Mouse (Mus musculus) layer of hippocampus, postnatal 36 days (tissue): ENCODE results near the gene Ms4a8a. TPM values are rescaled to one million over a fixed set of nuclear protein-coding genes. Genes with fewer than 3 reads are reported as not detected.
A peak's percentile ranks its signal among the peaks of the same experiment; 100 is the strongest.
"Not testable (repeated sequence)": the region's sequence is repeated elsewhere in the genome, so short reads cannot be mapped to it uniquely, and the experiment has no call there.

Experiments used
- DNase-seq, 2 experiments: peaks; one replicate each; pipeline ENCODE4 v3.0.0; 2022
- total RNA-seq, 2 experiments: library from RNA; stranded (reverse); gene quantifications; 2 replicates each; pipeline ENCODE4 v1.2.3; 2021

Ms4a8a gene
- total RNA-seq, result not detected

DNA sequence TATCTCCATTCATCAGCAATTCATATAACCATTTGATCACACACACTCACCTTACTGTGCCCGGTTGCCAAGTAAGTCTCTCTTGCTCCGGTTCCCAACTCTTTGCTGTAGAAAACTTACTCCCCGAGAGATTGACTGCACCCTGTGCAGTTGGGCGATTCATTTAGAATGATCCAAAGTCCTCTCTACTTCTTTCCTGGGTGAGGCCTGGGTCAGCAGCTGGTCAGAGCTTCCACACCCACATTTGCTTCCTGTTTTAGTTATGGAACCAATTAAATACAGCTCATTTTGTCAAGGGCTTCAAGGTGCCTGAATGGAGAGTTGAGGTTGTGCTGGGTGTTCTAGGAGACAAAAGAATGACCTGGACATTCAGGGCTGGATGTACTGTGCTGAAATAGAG, at the start of gene Ms4a8a:
TSS of gene Ms4a8a (minus strand) at position 169 of the 400 bp plus-strand sequence.
- no peak for DNase-seq

DNA sequence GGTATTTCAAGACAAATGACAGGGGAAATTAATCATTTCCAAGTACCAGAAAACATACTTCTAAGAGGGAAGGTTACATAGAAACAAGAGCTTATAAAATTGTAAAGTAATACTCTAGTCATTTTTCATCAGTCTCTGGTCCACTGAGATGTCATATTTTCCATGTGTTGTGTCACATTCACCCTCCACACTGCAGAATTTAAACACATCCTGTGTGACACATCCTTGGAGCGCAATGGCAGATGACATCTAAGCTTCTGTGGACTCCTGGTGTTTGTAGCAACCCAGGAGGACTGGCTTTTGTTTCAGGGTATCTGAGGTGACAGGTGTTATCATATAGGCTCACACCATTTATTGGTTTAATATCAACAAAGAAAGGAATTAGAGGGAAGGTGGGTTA, 48.8 kb upstream of the Ms4a8a start:
- no peak for DNase-seq

DNA sequence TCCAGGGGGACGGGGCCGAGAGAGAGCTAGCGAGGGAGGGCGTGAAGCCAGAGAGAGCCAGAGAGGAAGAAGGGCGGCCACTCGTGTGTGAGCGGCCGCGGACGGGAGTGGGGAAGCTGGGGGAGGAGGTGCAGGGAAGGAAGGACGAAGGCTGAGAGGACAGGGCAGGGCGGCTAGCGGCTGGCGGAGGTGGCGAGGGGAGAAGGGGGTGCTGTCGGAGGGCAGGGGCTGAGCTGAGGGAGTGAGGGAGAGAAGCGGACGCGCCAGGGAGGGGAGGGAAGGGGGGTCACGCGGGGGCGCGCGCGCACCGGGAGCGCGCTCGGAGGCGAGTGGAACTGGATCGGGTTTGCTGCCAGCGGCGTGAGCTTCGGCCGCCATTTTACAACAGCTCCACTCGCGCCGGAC, 40.1 kb upstream of the Ms4a8a start:
- DNase-seq, result peak; percentile 8 to 19

DNA sequence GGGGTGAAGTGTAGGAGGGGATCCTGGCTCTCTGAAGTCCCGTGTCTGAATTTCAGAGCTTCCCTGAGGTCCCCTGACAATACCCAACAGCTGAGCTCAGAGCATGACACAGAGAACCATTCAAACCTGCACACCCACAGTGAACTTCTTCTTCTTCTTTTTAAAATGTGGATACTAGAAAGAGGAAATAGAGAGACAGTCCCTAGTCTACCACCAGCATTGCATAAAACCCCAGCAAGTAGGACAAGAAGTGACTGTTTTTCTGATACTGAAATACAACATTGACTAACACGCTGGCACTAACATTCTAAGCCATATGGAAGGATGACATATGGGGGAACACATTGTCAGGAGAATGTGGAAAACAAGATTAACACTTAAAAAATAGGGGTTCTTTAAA, 38.4 kb upstream of the Ms4a8a start:
- DNase-seq, result peak in 1 of 2 experiments; percentile 5

DNA sequence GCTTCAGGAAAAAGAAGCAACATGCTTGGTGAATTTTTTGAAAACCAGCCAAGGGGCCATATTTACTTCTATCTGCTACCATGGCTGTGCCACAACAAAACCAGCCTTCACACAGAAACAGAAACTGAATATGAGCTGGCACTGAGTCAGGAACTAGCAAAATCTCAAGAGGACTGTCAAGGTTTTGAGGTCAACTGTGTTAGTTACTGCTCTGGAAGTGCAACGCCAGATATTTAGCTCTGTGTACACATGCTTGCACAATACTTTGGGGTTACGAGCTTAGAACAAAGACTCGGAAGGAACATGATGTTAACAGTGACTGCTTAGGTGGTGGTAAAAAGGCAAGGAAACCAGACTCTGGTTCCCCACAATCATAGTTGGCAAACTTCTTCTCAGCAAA, 26.8 kb upstream of the Ms4a8a start:
- DNase-seq, result no peak

DNA sequence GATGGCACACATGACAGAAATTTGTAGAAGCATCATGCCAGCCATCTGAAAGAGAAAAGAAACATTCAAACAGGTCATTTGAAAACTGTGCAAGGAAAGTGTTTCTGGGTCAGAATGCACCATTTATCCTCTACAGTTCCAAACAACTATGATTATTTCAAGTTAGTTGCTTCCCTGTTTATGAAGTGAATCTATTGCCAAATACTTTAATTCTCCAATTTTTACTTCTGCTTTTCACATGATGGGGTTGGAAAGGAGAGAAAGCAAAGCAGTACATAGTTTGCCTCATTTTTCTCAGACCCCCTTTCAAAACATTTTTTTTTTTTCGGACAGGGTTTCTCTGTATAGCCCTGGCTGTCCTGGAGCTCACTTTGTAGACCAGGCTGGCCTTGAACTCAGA, 21.0 kb upstream of the Ms4a8a start:
- no peak for DNase-seq

DNA sequence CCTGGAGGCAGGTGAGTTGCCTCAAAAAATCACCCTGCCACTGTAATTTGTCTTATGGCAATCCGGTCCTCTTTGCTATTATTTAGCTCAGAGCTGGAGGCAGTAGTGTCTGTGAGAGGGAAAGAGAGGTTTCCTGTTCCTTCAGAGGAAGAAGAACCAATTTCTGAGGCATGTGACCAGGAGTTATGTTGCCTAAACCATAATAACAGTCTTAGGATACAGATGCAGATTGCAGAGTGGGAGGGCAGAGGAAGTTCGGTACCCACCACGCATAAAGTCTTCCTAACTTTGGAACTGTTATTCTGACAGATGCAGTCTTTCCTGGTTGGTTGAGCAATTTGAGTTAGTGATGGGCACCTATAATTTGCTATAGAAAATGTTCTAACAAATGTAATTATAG, 17.5 kb upstream of the Ms4a8a start:
- DNase-seq, result no peak

DNA sequence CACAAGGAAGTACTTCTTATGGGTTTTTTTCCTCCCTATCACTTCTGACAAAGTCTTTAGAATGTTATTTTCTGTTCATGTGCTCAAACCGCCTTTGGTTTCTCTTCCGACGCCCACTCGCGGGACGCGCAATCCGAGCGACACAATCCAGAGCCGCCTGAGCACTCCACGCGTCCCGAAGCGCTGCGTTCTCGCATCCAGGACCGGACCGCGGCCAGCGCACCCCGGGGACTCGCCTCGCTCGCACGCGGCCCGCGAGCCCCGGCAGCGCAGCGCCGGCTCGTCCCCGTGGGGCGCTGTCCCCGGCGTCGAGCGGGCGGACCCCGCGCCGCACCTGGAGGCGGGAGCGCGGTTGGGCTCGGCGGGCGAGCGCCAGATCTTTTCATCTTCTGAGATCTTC, 11.2 kb upstream of the Ms4a8a start:
- peak in 1 of 2 experiments; percentile 3 for DNase-seq

DNA sequence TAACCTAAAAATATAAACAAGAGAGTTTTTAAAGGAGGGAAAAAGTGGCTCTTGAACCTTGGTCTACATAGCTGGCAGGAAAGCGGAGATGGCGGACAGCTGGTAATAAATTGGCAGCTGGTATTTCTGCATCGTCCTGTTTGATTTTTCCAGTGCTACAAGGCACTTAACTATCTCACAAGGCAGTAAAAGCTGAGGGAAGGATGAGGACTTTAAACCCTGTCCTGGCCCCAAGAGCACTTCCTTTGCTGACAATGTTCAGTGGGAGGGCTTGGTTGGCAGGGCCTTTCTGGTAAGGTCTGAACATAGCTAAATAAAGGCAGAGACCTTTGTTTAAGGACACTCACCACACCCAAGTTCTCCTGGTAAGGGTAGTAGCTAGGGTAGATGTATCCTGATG, 10.5 kb downstream of the Ms4a8a start:
- DNase-seq, result no peak

DNA sequence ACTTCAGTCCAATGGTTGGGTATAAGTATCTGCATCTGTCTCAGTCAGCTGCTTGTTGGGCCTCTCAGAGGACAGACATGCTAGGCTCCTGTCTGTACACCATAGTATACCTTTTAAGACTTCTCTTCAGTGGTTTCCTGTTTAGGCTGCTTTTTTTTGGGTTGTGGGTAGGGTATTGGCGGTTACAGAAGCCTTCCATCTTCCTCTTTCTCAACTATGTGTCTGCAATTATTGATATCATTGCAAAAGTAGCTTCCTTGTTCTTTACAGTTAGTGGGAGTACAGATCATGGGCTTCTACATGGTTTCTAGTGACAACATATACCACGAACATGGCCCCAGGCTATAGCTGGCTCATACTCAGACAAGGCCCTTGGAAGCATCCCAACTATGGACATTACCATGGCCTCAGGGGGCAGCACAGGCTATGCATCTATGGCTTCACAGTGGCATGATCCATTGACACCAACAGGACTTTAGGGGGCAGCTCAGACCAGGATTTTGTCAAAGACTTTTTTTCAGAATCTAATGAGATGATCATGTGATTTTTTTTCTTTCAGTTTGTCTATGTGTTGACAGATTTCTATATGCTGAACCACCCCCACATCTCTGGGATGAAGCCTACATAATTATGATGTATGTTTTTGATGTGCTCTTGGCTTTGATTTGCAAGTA, 15.6 kb downstream of the Ms4a8a start:
- DNase-seq, result no peak

DNA sequence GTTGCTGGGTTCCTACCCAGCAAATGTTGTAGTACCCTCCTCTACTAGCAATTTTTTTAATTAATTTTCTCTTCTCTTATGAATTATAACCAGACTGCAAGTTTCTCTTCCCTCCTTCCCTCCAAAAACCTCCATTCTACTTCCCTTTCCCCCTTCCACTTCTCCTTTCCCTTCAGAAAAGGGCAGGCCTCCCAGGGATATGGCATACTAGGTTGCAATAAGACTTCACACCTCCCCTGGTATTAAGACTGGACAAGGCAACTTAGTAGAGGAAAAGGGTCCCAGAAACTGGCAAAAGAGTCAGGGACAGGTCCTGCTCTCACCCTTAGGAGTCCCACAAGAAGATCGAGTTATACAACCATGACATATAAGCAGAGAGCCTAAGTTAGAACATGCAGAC, 20.0 kb downstream of the Ms4a8a start:
- no peak for DNase-seq

DNA sequence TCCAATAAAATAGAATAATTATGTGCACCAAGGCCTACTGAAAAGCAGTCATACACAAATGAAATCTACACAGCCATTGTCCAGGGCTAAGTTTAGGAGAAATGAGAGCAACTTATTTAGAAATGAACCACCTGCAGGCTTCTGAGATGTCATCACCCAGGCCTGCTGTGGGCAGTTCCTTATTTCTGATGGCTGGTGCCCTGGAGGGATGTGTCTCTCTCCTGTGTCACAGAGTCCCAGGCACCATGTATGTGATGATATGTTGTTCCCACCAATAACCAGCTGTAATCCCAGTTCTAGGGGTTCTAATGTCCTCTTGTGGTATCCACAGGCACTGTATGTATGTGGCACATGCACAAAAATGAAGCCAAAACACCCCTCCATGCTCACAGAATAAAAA, 20.9 kb downstream of the Ms4a8a start:
- no peak for DNase-seq

DNA sequence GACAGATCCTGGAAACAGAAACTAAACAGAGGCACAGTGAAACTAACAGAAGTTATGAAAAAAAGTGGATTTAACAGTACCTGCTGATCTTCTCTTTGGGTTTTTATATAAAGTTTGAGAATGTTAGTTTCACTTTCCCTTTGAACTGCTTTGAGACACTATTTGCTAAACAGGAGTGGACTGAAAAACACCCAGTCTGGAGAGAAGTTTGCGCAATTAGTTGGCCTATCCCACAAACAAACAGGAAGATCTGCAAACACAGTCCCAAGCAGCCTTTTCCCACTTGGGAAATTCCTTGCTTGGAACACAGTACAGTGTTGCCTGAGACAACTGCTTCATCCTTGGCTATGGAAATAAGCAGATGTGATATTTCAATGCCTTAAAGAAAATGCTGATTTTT, 25.2 kb downstream of the Ms4a8a start:
- DNase-seq, result not testable (repeated sequence)

DNA sequence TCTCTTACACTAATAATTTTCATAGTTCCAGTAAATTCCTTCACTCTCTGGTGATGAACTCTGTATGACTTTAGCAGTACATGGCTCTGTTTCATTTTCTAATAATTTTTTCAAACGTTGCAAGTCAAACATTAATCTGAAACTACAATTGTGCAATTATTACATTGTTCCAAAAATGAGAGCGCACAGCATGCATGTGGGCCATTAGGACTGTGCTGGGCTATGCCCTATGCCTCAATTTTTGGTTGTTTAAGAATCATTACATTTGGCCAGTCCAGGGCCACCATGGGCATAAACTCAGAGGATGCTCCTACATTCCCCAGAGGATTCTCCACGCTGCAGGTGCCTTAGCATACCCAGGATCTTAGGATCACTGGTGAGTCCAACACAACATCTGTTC, 27.6 kb downstream of the Ms4a8a start:
- DNase-seq, result no peak

DNA sequence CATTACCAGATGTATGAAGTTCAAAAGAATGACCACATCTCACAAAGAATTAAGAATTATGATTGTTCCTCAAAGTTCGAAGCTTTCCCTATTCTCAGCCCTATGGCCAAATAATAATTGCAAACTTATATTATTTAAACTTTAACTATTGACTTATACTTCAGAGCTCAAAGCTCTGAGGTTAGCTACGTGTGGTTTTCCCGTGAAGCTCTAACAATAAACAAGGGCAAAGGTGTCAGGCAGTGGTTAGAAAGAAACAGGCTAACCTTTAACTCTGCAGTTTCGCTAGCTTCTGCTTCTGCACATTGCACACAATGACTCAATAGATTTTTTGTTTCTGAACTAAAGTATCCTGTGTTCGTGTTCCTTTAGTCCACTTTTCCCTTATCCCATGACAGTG, 28.0 kb downstream of the Ms4a8a start:
- no peak for DNase-seq

DNA sequence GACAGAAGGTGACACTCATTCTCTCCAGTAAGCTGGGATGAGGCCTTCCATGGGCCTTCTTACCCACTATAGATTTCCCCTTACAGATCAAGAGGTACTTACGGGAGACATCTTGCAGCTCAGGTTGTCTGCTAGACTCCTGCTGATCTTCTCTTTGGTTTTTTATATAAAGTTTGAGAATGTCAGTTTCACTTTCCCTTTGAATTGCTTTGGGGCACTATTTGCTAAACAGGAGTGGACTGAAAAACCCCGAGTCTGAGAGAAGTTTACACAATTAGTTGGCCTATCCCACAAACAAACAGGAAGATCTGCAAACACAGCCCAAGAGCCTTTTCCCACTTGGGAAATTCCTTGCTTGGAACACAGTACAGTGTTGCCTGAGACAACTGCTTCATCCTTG, 30.6 kb downstream of the Ms4a8a start:
- DNase-seq, result no peak

DNA sequence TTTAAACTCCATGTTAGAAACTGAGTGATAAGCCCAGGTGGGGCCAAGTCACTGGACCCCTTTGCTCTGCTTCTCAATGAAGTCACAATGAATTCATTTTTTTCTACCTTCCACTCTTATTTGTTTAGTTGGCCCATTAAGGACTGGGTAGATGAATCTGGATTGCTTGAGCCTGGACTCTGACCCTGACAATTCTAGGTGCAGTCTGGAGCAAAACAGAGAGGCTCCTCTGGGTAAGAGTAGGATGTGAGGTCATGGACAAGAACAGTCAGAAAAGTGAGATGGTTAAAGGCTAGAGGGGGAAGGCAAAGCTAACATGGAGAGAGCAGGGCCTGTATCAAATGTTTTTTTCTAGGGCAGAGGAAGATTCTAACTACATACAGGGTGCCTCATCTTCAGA, 31.5 kb downstream of the Ms4a8a start:
- no peak for DNase-seq

DNA sequence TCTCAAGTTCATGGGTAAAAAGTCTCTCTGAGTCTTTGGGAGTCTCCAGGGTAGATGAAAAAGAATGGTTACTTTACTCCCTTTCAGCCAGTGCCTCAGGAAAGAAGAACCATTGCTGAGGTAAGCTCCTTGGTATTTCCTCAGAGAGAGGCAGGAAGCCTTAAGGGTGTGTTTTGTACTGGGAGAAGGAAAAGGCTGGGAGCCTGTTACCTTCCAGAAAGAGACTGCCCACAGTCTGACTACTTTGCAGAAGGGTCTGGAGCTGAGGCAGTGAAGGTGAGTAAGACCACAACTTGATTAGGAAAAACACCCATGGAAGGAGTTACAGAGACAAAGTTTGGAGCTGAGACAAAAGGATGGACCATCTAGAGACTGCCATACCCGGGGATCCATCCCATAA, 32.4 kb downstream of the Ms4a8a start:
- no peak for DNase-seq

DNA sequence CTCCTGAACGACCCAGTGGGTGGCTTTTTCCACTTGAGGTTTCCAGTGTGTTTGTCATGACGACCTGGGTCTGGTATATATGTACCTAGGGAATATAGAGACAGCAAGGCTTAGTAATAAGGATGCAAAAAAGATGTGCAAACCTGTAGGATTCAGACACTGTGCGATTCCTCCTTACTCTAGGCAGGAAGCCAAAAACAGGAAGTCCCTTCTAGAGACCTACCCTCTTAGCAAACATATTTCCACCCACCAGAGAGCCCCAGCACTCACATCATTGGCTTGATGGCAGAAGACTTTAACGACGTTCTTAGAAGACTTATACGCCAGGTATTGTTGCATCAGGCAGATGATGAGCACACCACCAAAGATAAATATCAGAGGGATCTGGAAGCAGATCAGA, 32.9 kb downstream of the Ms4a8a start:
- no peak for DNase-seq

DNA sequence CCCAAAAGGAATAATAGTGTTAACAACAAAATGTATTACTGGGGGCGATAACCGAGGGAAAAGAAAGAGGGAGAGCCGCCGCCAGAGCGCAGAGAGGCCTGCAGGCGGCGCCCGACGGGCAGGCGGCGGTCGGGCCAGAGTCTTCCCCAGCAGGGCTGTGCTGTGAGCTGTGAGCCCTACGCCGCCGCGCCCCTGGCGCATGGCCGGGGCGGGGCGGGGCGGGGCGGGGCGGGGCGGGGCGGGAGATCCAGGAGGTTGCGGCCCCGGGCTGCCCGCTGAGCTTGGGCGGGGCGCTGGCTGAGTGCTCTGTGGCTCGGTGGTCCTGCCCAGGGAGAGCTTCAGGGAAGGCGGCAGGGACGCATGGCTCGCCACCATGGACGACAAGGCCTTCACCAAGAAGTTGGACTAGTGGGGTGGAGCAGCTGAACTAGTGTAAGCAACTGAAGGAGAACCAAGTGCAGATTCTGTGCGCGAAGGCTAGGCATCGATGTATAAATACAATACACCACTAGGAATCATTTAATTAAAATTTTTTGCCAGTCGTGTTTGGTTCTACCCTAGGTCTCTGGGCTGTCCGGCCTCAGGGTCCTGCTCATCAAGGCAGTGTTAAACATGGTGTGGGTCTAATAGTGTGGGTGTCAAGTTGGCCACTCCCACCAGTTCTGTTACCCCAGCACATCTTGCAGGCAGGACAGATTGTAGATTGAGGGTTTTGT, 35.7 kb downstream of the Ms4a8a start:
- DNase-seq, result peak; percentile 10 to 22

DNA sequence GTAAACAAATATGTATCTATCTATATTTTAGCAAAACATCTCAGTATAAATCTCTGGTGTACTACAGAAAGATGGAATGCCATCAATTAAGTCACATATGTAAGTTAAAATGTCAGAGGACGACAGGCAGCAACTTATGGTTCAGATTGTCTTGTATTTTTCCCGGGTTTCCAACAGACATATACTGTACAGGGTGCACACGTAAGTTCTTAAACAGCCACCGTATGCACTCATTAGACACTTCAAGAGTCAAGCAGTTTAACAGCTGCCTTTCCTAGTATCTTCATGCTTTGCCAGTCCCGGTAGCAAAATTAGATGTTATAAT, 36.3 kb downstream of the Ms4a8a start:
- no peak for DNase-seq

DNA sequence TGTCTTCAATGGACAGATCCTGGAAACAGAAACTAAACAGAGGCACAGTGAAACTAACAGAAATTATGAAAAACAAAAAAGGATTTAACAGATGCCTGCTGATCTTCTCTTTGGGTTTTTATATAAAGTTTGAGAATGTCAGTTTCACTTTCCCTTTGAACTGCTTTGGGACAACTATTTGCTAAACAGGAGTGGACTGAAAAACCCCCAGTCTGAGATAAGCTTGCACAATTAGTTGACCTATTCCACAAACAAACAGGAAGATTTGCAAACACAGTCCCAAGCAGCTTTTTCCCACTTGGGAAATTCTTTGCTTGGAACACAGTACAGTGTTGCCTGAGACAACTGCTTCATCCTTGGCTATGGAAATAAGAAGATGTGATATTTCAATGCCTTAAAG, 43.3 kb downstream of the Ms4a8a start:
- no peak for DNase-seq

DNA sequence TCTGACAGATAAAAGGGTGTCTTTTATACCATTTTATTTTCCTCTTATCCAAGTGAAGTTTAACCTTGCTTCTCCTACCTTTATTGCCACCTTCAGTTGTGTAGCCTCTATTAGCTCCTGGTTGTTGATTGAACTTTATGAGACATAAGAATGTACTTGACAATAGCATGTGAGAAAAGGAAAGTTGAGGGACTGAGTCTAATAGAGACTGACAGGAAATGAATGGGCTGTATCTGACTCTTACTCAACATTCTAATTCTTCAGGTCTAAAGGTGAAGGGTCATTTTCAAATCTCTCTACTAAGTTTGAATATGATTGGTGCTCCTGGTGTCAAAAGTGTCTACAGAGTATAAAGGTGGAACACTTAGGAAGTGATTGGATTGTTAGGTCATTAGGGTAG, 58.5 kb downstream of the Ms4a8a start:
- no peak for DNase-seq

DNA sequence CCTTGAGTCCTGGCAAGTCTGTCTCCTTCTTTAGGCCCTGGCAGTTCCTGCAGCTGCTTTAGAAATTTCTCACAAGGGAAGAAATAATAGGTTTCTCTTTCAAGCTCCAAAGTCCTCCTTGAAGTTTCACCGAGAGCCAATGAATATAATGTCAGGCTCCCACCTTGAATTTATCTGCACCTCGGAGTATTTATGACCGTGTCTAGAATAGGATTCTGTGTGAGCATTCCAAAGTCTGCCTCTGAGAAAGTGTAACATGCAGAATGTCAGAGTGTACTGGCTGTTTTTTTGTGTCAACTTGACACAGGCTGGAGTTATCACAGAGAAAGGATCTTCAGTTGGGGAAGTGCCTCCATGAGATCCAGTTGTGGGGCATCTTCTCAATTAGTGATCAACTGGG, 63.0 kb downstream of the Ms4a8a start, which contains the start of gene Ms4a18:
TSS of gene Ms4a18 (minus strand) at position 141 of the 400 bp plus-strand sequence.
- DNase-seq, result no peak
